ENCODE assay signal across 8 mouse cellular contexts in the genomic region with DNA sequence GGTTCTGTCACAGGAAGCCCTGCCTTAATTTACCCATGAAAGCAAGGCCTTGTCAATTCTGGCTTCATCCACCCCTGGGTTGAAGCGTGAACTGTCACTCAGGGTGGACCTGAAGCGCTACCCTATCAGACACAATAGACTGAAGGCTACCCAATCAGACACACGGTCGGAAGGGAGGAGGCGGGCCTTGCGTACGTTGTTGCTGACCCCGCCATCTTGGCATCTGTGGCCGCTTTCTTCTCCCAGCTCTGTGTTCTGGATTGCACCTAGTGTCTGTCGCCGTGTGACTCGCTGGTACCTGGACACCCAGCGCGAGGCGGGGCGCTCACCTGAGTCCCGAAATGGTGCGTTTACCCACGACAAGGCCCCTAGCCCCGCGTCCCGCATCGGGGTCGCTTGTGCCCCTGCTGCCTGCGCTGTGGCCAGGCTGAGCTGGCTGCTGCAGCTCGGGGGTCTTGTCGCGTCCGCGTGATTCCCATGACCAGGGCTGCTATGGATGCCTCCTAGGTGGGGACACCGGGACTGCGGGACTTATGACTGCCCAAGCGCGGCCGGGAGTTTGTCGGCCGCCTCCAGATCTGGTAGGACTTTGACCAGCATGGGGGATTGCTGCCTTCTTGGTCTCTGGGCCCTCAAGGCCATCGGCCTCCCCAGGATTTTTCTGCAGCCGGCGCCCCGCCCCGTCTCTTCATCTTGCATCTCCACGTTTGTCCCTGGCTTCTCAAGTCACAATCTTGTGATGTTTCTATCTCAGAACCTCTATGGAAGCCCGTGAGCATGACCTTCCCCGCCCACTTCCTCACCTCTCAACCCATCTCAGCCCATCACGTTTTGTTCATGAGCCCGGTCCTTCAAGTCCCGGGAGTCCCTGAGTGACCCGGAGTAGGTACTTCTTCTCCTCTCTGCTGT. TPM values are rescaled to one million over a fixed set of nuclear protein-coding genes. Genes with fewer than 3 reads are reported as not detected.
DNase-seq lines count a peak whose midpoint lies in the region; ATAC-seq lines count a peak whose summit lies in the region.

Gene Zfp157 (plus strand): TSS at position 183 of the 909 bp plus-strand sequence.

- peaks cover 6 to 11% of the 10 kb centered on the region in 2 experiments for H3K4me1 ChIP-seq in heart, embryonic 14.5 days (ENCODE audit: control insufficient read depth in 2 of 2, insufficient read depth in 2 of 2, low read length in 2 of 2)
- peaks cover 27% of the 10 kb centered on the region for H3K4me1 ChIP-seq in liver, embryonic 13.5 days (replicated peaks)
- H3K4me1 ChIP-seq in stomach, embryonic 16.5 days (ENCODE audit: control insufficient read depth, insufficient read depth, low read length), result peaks cover 15% of the 10 kb centered on the region

- peak within 1 kb of the TSS; percentile 81 to 99 for H3K4me3 ChIP-seq in heart, embryonic 14.5 days (ENCODE audit: control insufficient read depth in 1 of 2, insufficient read depth in 1 of 2, low read depth in 1 of 2, low read length in 2 of 2)
- peak within 1 kb of the TSS; percentile 73 for H3K4me3 ChIP-seq in liver, embryonic 13.5 days (replicated peaks)
- H3K4me3 ChIP-seq in stomach, embryonic 16.5 days (replicated peaks; ENCODE audit: low read length), result peak within 1 kb of the TSS; percentile 94

- peak within 1 kb of the TSS; percentile 79 for H3K4me2 ChIP-seq in heart, embryonic 14.5 days (ENCODE audit: low read length)
- H3K4me2 ChIP-seq in liver, embryonic 13.5 days, result peak within 1 kb of the TSS; percentile 84
- H3K4me2 ChIP-seq in stomach, embryonic 16.5 days (ENCODE audit: low read depth, low read length), result peak within 1 kb of the TSS; percentile 79

- under 1% methylated on average over 49 of the region's 49 CpGs for WGBS in heart, embryonic 14.5 days
- WGBS in liver, embryonic 13.5 days (ENCODE audit: insufficient replicate concordance), result under 1% methylated on average over 49 of the region's 49 CpGs
- under 1% methylated on average over 49 of the region's 49 CpGs for WGBS in stomach, embryonic 16.5 days

- peak within 1 kb of the TSS; percentile 72 to 85 for H3K27ac ChIP-seq in heart, embryonic 14.5 days (replicated peaks in 1 of 2; ENCODE audit: control insufficient read depth in 1 of 2, insufficient read depth in 1 of 2, low read depth in 2 of 2, low read length in 2 of 2)
- 0 out of 2 replicates have a peak within 1 kb of the TSS, but pooled peaks have one; percentile 36 for H3K27ac ChIP-seq in liver, embryonic 13.5 days
- peak within 1 kb of the TSS; percentile 85 for H3K27ac ChIP-seq in stomach, embryonic 16.5 days (ENCODE audit: low read length)

- no peaks in the 10 kb centered on the region for H3K27me3 ChIP-seq in heart, embryonic 14.5 days (ENCODE audit: control insufficient read depth, insufficient read depth, low read length)
- no peaks in the 10 kb centered on the region for H3K27me3 ChIP-seq in liver, embryonic 13.5 days
- H3K27me3 ChIP-seq in stomach, embryonic 16.5 days (ENCODE audit: control insufficient read depth, insufficient read depth, low read length), result no peaks in the 10 kb centered on the region

- H3K36me3 ChIP-seq in heart, embryonic 14.5 days (ENCODE audit: control insufficient read depth, insufficient read depth, low read length), result peaks cover 26% of the 10 kb centered on the region
- H3K36me3 ChIP-seq in liver, embryonic 13.5 days, result peaks cover 18% of the 10 kb centered on the region
- peaks cover 16% of the 10 kb centered on the region for H3K36me3 ChIP-seq in stomach, embryonic 16.5 days (ENCODE audit: control insufficient read depth, insufficient read depth, low read length)

- peak; percentile 100 for ATAC-seq in CD4-positive, CD25-positive, alpha-beta regulatory T cell, adult 4 months
- ATAC-seq in heart, embryonic 14.5 days (ENCODE audit: insufficient number of reproducible peaks, insufficient read depth, low FRiP score, low read depth), result peak; percentile 100
- ATAC-seq in liver, embryonic 13.5 days (ENCODE audit: low read depth), result peak; percentile 100
- peak; percentile 100 for ATAC-seq in stomach, embryonic 16.5 days (ENCODE audit: insufficient read depth, low FRiP score)

- H3K9me3 ChIP-seq in heart, embryonic 14.5 days (ENCODE audit: control insufficient read depth, low read length), result no peaks in the 10 kb centered on the region
- no peaks in the 10 kb centered on the region for H3K9me3 ChIP-seq in liver, embryonic 13.5 days (replicated peaks)
- H3K9me3 ChIP-seq in stomach, embryonic 16.5 days (replicated peaks; ENCODE audit: control insufficient read depth, low read length), result no peaks in the 10 kb centered on the region

- peak; percentile 67 for DNase-seq in c-Kit-negative CD71-positive TER-119-positive erythroid progenitor cells, embryonic 14.5 days (ENCODE audit: low read depth, low spot score)
- DNase-seq in fibroblast of lung, adult 2 months (ENCODE audit: low read depth), result peak; percentile 95
- peak; percentile 94 for DNase-seq in kidney, postnatal 14 days
- DNase-seq in liver, embryonic 13.5 days, result peak; percentile 83
- DNase-seq in neural tube, embryonic 10.5 days (ENCODE audit: extremely low spot score, low spot score), result peak; percentile 89

- peak within 1 kb of the TSS; percentile 99 for H3K9ac ChIP-seq in heart, embryonic 14.5 days (ENCODE audit: low read length)
- H3K9ac ChIP-seq in liver, embryonic 13.5 days, result peak within 1 kb of the TSS; percentile 86
- peak within 1 kb of the TSS; percentile 99 for H3K9ac ChIP-seq in stomach, embryonic 16.5 days (ENCODE audit: low read length)

RNA-seq across cellular contexts. Expression of gene Zfp157, which starts in this region (rescaled TPM):
- 10 to 100 TPM; 17.5 to 19.9 TPM for polyA plus RNA-seq in CD4-positive, CD25-positive, alpha-beta regulatory T cell, adult 4 months (2017; shearing (Covaris generic))
- 23.8 and 24.9 TPM in 2 replicates for polyA plus RNA-seq in heart, embryonic 14.5 days (2014; fragmentation: Nextera tagmentation; extraction: Ambion mirVana)
- polyA plus RNA-seq in liver, embryonic 13.5 days (2015; fragmentation: Nextera tagmentation; extraction: Ambion mirVana), result 5.6 and 6.4 TPM in 2 replicates
- 24.1 and 27.0 TPM in 2 replicates for polyA plus RNA-seq in stomach, embryonic 16.5 days (2015; fragmentation: Nextera tagmentation; extraction: Ambion mirVana)

Comparison
In these comparisons a context has a peak if more than half of its experiments do, and no peak if none do; other contexts are left out.
1. Peak in every context shown above with its lines: DNase-seq, ATAC-seq, H3K4me3 ChIP-seq and H3K27ac ChIP-seq.